Mouse (Mus musculus) erythroid progenitor cell, adult 5-6 weeks (primary cell): ENCODE measurements around the gene Slc39a12. TPM values are rescaled to one million over a fixed set of nuclear protein-coding genes. Genes with fewer than 3 reads are reported as not detected.

ENCODE experiments used
- total RNA-seq, 2 experiments: library from RNA; stranded (forward) in 1 of 2; stranded (reverse) in 1 of 2; fragments of 150-400 nt in 1 of 2; fragments of 186-747, 209-891 nt in 1 of 2; gene quantifications; 2 replicates each; pipeline versions ENCODE4 v1.2.3 to v1.2.4; 2015 to 2017; ENCODE audit warnings: low replicate concordance in 2 of 2

Slc39a12 gene
- total RNA-seq, 2 experiments from 2014 or later, result not detected

Other genes with a start within 250 kb of the Slc39a12 start
- 0.72 TPM in 1 of 2 replicates, not detected in the other for gene Tmem236, start 213.8 kb upstream of the Slc39a12 start, total RNA-seq (2015; ENCODE audit: low replicate concordance)
- 0.90 TPM in 1 of 2 replicates, not detected in the other for gene Tmem236, start 213.8 kb upstream of the Slc39a12 start, total RNA-seq (2017; ENCODE audit: low replicate concordance)
- gene Mrc1, start 158.9 kb upstream of the Slc39a12 start, total RNA-seq (2015; ENCODE audit: low replicate concordance), result 40.7 and 43.6 TPM in 2 replicates
- 34.5 and 37.7 TPM in 2 replicates for gene Mrc1, start 158.9 kb upstream of the Slc39a12 start, total RNA-seq (2017; ENCODE audit: low replicate concordance)
- not detected in 2 replicates for gene Cacnb2, start 214.8 kb downstream of the Slc39a12 start, total RNA-seq (2015; ENCODE audit: low replicate concordance)
- gene Cacnb2, start 214.8 kb downstream of the Slc39a12 start, total RNA-seq (2017; ENCODE audit: low replicate concordance), result 0.08 TPM in 1 of 2 replicates, not detected in the other